Mouse (Mus musculus): ENCODE results near the gene Nab2. TPM values are rescaled to one million over a fixed set of nuclear protein-coding genes. Genes with fewer than 3 reads are reported as not detected.

Nab2 gene
- 73.1 TPM for polyA plus RNA-seq (2017; shearing (Covaris generic))

GRCm38 (mm10) chr10:127668093-127669050, at the start of gene Nab2:
Gene Nab2, minus strand, starts transcription at chr10:127668568.

GRCm38 (mm10) chr10:127704766-127705220, 36.4 kb upstream of the Nab2 start, which contains the start of gene Myo1a:
Gene Myo1a, plus strand, starts transcription at chr10:127705170.

GRCm38 (mm10) chr10:127666501-127667268, 1.7 kb downstream of the Nab2 start, which contains the start of gene Nemp1:
Gene Nemp1, plus strand, starts transcription at chr10:127666901.

GRCm38 (mm10) chr10:127642772-127643552, 25.4 kb downstream of the Nab2 start, which contains the start of gene Stat6:
Gene Stat6, plus strand, starts transcription at chr10:127642986.

GRCm38 (mm10) chr10:127620406-127621190, 47.8 kb downstream of the Nab2 start, which contains the start of gene Lrp1:
Gene Lrp1, minus strand, starts transcription at chr10:127621148.

Other genes starting within 250 kb of the Nab2 start
- gene Stac3, start 166.9 kb downstream of the Nab2 start, polyA plus RNA-seq (2017; shearing (Covaris generic)): 0.49 TPM
- gene Ndufa4l2, start 153.6 kb downstream of the Nab2 start, polyA plus RNA-seq (2017; shearing (Covaris generic)): not detected
- 95.5 TPM for gene Shmt2, start 146.1 kb downstream of the Nab2 start, polyA plus RNA-seq (2017; shearing (Covaris generic))
- not detected for gene Nxph4, start 134.0 kb downstream of the Nab2 start, polyA plus RNA-seq (2017; shearing (Covaris generic))
- gene Lrp1, start 47.4 kb downstream of the Nab2 start, polyA plus RNA-seq (2017; shearing (Covaris generic)): 1.4 TPM
- 291 TPM for gene Stat6, start 25.6 kb downstream of the Nab2 start, polyA plus RNA-seq (2017; shearing (Covaris generic))
- gene Nemp1, start 1.7 kb downstream of the Nab2 start, polyA plus RNA-seq (2017; shearing (Covaris generic)): 13.9 TPM
- gene Myo1a, start 36.6 kb upstream of the Nab2 start, polyA plus RNA-seq (2017; shearing (Covaris generic)): 0.11 TPM
- not detected for gene Tac2, start 55.9 kb upstream of the Nab2 start, polyA plus RNA-seq (2017; shearing (Covaris generic))
- gene Zbtb39, start 71.0 kb upstream of the Nab2 start, polyA plus RNA-seq (2017; shearing (Covaris generic)): 0.28 TPM
- 0.09 TPM for gene Gpr182, start 83.2 kb upstream of the Nab2 start, polyA plus RNA-seq (2017; shearing (Covaris generic))
- 0.17 TPM for gene Rdh1, start 91.2 kb upstream of the Nab2 start, polyA plus RNA-seq (2017; shearing (Covaris generic))
- 0.13 TPM for gene Rdh16f1, start 91.2 kb upstream of the Nab2 start, polyA plus RNA-seq (2017; shearing (Covaris generic))
- not detected for gene Rdh9, start 107.8 kb upstream of the Nab2 start, polyA plus RNA-seq (2017; shearing (Covaris generic))
- not detected for gene Rdh16, start 132.6 kb upstream of the Nab2 start, polyA plus RNA-seq (2017; shearing (Covaris generic))
- gene Rdh19, start 181.4 kb upstream of the Nab2 start, polyA plus RNA-seq (2017; shearing (Covaris generic)): not detected
- not detected for gene Rdh16f2, start 197.9 kb upstream of the Nab2 start, polyA plus RNA-seq (2017; shearing (Covaris generic))
- gene Rdh7, start 220.2 kb upstream of the Nab2 start, polyA plus RNA-seq (2017; shearing (Covaris generic)): not detected
- not detected for gene Sdr9c7, start 229.9 kb upstream of the Nab2 start, polyA plus RNA-seq (2017; shearing (Covaris generic))

Measured in activated CD4-positive, CD25-positive, alpha-beta regulatory T cell, adult 9 weeks (primary cell).